Mouse (Mus musculus) stomach, embryonic 15.5 days (tissue): ENCODE measurements around the gene Avpr1b. TPM values are rescaled to one million over a fixed set of nuclear protein-coding genes. Genes with fewer than 3 reads are reported as not detected.
A peak's percentile ranks its signal among the peaks of the same experiment; 100 is the strongest.
"Not testable (repeated sequence)": the region's sequence is repeated elsewhere in the genome, so short reads cannot be mapped to it uniquely, and the experiment has no call there.

ENCODE experiments used
- ATAC-seq: fragments of 200-750 bp; cut with Nextera tagmentation; 2 replicates; pipeline ENCODE4 v1.8.0; 2017; ENCODE audit warnings: low read depth, moderate number of reproducible peaks, moderate TSS enrichment; ENCODE audit not compliant: insufficient read depth, low FRiP score
- H3K27ac ChIP-seq: fragments of 300-500 bp; sonication (generic); 2 replicates; pipeline ENCODE4 v1.5.1; 2015; ENCODE audit warnings: mild to moderate bottlenecking, inconsistent platforms
- H3K27me3 ChIP-seq: fragments of 300-500 bp; sonication (generic); replicated peaks from 2 replicates; pipeline ENCODE4 v1.6.1; 2015; ENCODE audit warnings: inconsistent platforms
- H3K36me3 ChIP-seq: fragments of 300-500 bp; sonication (generic); 2 replicates; pipeline ENCODE4 v1.6.1; 2015; ENCODE audit warnings: inconsistent platforms
- H3K4me1 ChIP-seq: fragments of 300-500 bp; sonication (generic); 2 replicates; pipeline ENCODE4 v1.6.1; 2015; ENCODE audit warnings: inconsistent platforms
- H3K4me2 ChIP-seq: fragments of 300-500 bp; sonication (generic); 2 replicates; pipeline ENCODE4 v1.6.1; 2015; ENCODE audit warnings: mild to moderate bottlenecking, inconsistent platforms
- H3K4me3 ChIP-seq: fragments of 300-500 bp; sonication (generic); replicated peaks from 2 replicates; pipeline ENCODE4 v1.5.1; 2015; ENCODE audit warnings: inconsistent platforms
- H3K9ac ChIP-seq: fragments of 300-500 bp; sonication (generic); 2 replicates; pipeline ENCODE4 v1.6.1; 2015; ENCODE audit warnings: inconsistent platforms
- H3K9me3 ChIP-seq: fragments of 300-500 bp; sonication (generic); 2 replicates; pipeline ENCODE4 v1.6.1; 2016; ENCODE audit warnings: inconsistent platforms
- WGBS: fragments of 180-500 bp; shearing (Covaris S2); methylation state at CpG from one replicate; pipeline ENCODE4 v1.1.7; 2015; 5-methylcytosine and 5-hydroxymethylcytosine counted together
- polyA plus RNA-seq: library from polyadenylated mRNA; unstranded; fragments of >200 nt; fragmentation: Nextera tagmentation; extraction: Ambion mirVana; gene quantifications from 2 replicates; pipeline ENCODE4 v1.2.1, GENCODE M21; 2015

The Avpr1b gene
- polyA plus RNA-seq, 1 experiment from 2014 or later = not detected

- no peak overlapping the region for H3K9ac ChIP-seq
- ATAC-seq = no peak
- no peaks in the 10 kb centered on the region for H3K9me3 ChIP-seq
- 50% methylated on average over 3 of the region's 3 CpGs for WGBS
- H3K27ac ChIP-seq = no peak overlapping the region
- H3K4me3 ChIP-seq = no peak overlapping the region
- H3K4me1 ChIP-seq = no peaks in the 10 kb centered on the region
- no peaks in the 10 kb centered on the region for H3K27me3 ChIP-seq
- H3K36me3 ChIP-seq = no peaks in the 10 kb centered on the region
- no peak overlapping the region for H3K4me2 ChIP-seq
These were observed 25.3 kb downstream of the Avpr1b start for GRCm38 (mm10) chr1:131624175-131624835.

DNA sequence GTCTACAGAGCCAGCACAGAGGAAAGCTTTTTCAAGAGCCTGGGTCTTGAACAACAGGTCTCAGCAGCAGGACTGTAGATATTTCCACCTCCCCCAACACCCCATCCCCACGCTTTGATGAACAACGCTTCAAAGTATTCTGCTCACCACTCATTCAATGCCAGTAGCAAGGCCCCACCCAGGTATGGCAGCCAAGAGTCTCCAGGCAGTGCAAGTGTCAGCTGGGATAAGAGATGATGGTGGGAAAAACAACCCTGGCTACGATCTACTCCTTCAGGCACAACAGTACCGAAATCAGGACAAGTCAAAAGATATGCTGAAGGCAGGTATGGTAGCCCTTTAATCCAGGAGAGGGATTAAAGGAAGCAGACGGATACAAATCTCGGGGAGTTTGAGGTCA lies 27.2 kb downstream of the Avpr1b start:
- no peak for ATAC-seq
- Histone ChIP-seq H3K27ac (no peak overlapping the region), H3K4me2 (no peak overlapping the region), H3K27me3 (no peaks in the 10 kb centered on the region), H3K36me3 (no peaks in the 10 kb centered on the region), H3K4me1 (no peaks in the 10 kb centered on the region), H3K9me3 (no peaks in the 10 kb centered on the region), H3K4me3 (no peak overlapping the region), H3K9ac (no peak overlapping the region)
- 82% methylated on average over 6 of the region's 6 CpGs for WGBS

DNA sequence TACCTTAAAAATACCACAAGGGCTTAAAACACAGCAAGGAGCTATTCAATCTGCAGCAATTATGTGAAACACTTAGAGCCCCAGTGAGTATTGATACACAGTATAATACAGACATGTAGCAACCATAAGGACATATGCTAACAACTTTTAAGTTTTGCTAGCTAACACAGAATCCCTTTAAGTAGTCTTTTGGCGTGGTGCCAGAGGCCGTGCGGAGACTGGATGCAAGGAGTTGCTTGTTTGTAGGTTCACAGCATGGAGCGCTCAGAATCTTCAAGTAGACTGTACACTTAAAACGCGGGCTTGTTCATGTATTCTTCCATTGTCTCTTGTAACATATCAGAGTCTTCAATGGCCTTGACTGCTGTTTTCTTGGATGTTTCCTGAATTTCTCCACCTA lies 33.2 kb downstream of the Avpr1b start:
- H3K9me3 ChIP-seq, ATAC-seq, H3K36me3 ChIP-seq, H3K4me3 ChIP-seq, H3K9ac ChIP-seq, H3K4me1 ChIP-seq, H3K27ac ChIP-seq, H3K27me3 ChIP-seq, H3K4me2 ChIP-seq: not testable (repeated sequence)
- 52% methylated on average over 6 of the region's 6 CpGs for WGBS

- H3K9ac ChIP-seq = no peak overlapping the region
- ATAC-seq = no peak
- H3K4me2 ChIP-seq = no peak overlapping the region
- H3K4me3 ChIP-seq = no peak overlapping the region
- H3K4me1 ChIP-seq = no peaks in the 10 kb centered on the region
- H3K9me3 ChIP-seq = no peaks in the 10 kb centered on the region
- no peaks in the 10 kb centered on the region for H3K27me3 ChIP-seq
- H3K36me3 ChIP-seq = no peaks in the 10 kb centered on the region
- H3K27ac ChIP-seq = no peak overlapping the region
These were observed 35.5 kb downstream of the Avpr1b start for GRCm38 (mm10) chr1:131634495-131634894.

GRCm38 (mm10) chr1:131637791-131638540 lies 38.9 kb downstream of the Avpr1b start, which contains the start of gene Ctse:
Ctse (plus strand) TSS chr1:131638306.
- Histone ChIP-seq H3K9me3 (no peaks in the 10 kb centered on the region), H3K27ac (no peak within 1 kb of the TSS), H3K9ac (no peak within 1 kb of the TSS), H3K4me2 (no peak within 1 kb of the TSS), H3K36me3 (no peaks in the 10 kb centered on the region), H3K27me3 (no peaks in the 10 kb centered on the region), H3K4me1 (no peaks in the 10 kb centered on the region), H3K4me3 (no peak within 1 kb of the TSS)
- peak; percentile 90 for ATAC-seq
- WGBS = 53% methylated on average over 9 of the region's 9 CpGs

- Histone ChIP-seq H3K27me3 (no peaks in the 10 kb centered on the region), H3K4me3 (no peak overlapping the region), H3K4me2 (no peak overlapping the region), H3K9me3 (no peaks in the 10 kb centered on the region), H3K9ac (no peak overlapping the region), H3K4me1 (no peaks in the 10 kb centered on the region), H3K36me3 (no peaks in the 10 kb centered on the region), H3K27ac (no peak overlapping the region)
- 66% methylated on average over 9 of the region's 9 CpGs for WGBS
- no peak for ATAC-seq
These were observed 39.7 kb downstream of the Avpr1b start for GRCm38 (mm10) chr1:131638541-131639421.

GRCm38 (mm10) chr1:131640062-131640461 lies 41.0 kb downstream of the Avpr1b start:
- 67% methylated on average over 4 of the region's 4 CpGs for WGBS
- Histone ChIP-seq H3K36me3 (no peaks in the 10 kb centered on the region), H3K4me2 (no peak overlapping the region), H3K9me3 (no peaks in the 10 kb centered on the region), H3K9ac (no peak overlapping the region), H3K27me3 (no peaks in the 10 kb centered on the region), H3K4me3 (no peak overlapping the region), H3K4me1 (no peaks in the 10 kb centered on the region), H3K27ac (no peak overlapping the region)
- ATAC-seq = no peak

GRCm38 (mm10) chr1:131641565-131641964 lies 42.5 kb downstream of the Avpr1b start:
- no peak overlapping the region for H3K9ac ChIP-seq
- 90% methylated on average over 13 of the region's 13 CpGs for WGBS
- H3K4me1 ChIP-seq = no peaks in the 10 kb centered on the region
- H3K9me3 ChIP-seq = no peaks in the 10 kb centered on the region
- no peak overlapping the region for H3K4me2 ChIP-seq
- no peak for ATAC-seq
- no peaks in the 10 kb centered on the region for H3K27me3 ChIP-seq
- H3K27ac ChIP-seq = no peak overlapping the region
- no peak overlapping the region for H3K4me3 ChIP-seq
- no peaks in the 10 kb centered on the region for H3K36me3 ChIP-seq

- no peak overlapping the region for H3K27ac ChIP-seq
- H3K9ac ChIP-seq = no peak overlapping the region
- H3K4me3 ChIP-seq = no peak overlapping the region
- H3K27me3 ChIP-seq = no peaks in the 10 kb centered on the region
- no peaks in the 10 kb centered on the region for H3K4me1 ChIP-seq
- 96% methylated on average over 2 of the region's 2 CpGs for WGBS
- H3K4me2 ChIP-seq = no peak overlapping the region
- no peak for ATAC-seq
- no peaks in the 10 kb centered on the region for H3K9me3 ChIP-seq
- no peaks in the 10 kb centered on the region for H3K36me3 ChIP-seq
These were observed 43.2 kb downstream of the Avpr1b start for GRCm38 (mm10) chr1:131642251-131642650.

GRCm38 (mm10) chr1:131652670-131653443 lies 53.8 kb downstream of the Avpr1b start:
- WGBS = 75% methylated on average over 12 of the region's 12 CpGs
- no peaks in the 10 kb centered on the region for H3K9me3 ChIP-seq
- H3K27me3 ChIP-seq = no peaks in the 10 kb centered on the region
- no peaks in the 10 kb centered on the region for H3K36me3 ChIP-seq
- H3K27ac ChIP-seq = no peak overlapping the region
- no peak for ATAC-seq
- no peak overlapping the region for H3K4me3 ChIP-seq
- no peak overlapping the region for H3K9ac ChIP-seq
- H3K4me1 ChIP-seq = no peaks in the 10 kb centered on the region
- H3K4me2 ChIP-seq = no peak overlapping the region

GRCm38 (mm10) chr1:131655601-131656000 lies 56.6 kb downstream of the Avpr1b start:
- H3K9ac ChIP-seq = no peak overlapping the region
- H3K27me3 ChIP-seq = no peaks in the 10 kb centered on the region
- H3K4me3 ChIP-seq = no peak overlapping the region
- H3K4me2 ChIP-seq = no peak overlapping the region
- H3K4me1 ChIP-seq = no peaks in the 10 kb centered on the region
- H3K27ac ChIP-seq = no peak overlapping the region
- no peak for ATAC-seq
- no peaks in the 10 kb centered on the region for H3K9me3 ChIP-seq
- no peaks in the 10 kb centered on the region for H3K36me3 ChIP-seq
- 64% methylated on average over 6 of the region's 6 CpGs for WGBS
